8 mouse cellular contexts compared by ENCODE assay signal in the genomic region with DNA sequence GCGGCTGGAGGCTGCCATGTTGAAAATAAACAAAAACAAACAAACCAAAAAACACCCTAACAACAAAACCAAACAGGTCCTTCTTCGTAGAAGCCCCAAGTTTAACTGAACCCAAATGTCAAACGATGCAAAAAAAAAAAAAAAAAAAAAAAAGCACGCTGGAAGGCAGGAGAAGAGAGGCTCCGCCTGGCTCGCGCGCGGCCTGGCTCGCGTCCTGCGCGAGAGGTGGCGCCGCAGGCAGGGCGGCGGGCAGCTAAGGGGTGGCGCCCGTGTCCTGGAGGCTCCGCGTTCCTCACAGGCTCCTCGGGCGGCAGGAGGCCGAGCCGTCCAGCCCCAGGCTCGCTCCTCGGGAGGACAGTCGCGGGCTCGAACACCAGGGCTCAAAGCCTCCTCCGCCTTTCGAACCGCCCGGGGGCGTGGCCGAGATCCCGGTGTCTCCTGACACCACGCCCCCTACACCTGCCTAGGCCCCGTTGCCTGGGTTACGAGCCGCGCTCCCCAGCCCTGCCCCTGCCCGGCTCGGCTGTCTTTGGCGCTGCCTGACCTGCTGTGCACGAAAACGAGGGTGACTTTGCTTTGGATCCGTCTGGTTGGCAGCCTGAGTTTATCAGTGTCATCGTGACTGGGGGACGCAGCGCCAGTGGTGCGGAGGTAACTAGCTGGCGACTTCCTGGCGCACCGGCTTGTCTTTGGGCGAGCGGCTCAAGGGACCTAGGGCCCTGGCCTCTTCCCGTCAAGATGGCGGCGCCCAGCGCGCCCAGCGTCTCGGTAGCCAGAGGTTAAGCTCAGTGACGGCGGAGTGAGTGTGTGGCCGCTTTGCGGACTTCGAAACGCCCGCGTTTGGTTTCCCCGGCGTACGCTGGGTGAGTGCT. TPM values are rescaled to one million over a fixed set of nuclear protein-coding genes. Genes with fewer than 3 reads are reported as not detected.
DNase-seq lines count a peak whose midpoint lies in the region; ATAC-seq lines count a peak whose summit lies in the region.

A gene (plus strand): TSS at position 270 of the 872 bp plus-strand sequence.
A gene (minus strand): TSS at position 384 of the 872 bp plus-strand sequence.

- DNase-seq in WW6 (ENCODE audit: low read depth, low spot score): peak; percentile 82
- peak; percentile 89 to 92 for DNase-seq in cerebellum, postnatal 4 days (ENCODE audit: low spot score in 2 of 2)
- peak; percentile 96 for DNase-seq in gastrocnemius, adult 18-20 months (ENCODE audit: low spot score)
- peak; percentile 95 for DNase-seq in left cerebral cortex, adult 18-20 months (ENCODE audit: low spot score in 2 of 2)
- peak; percentile 96 for DNase-seq in right cerebral cortex, adult 18-20 months
- DNase-seq in urinary bladder, postnatal 10 days (ENCODE audit: low spot score): peak; percentile 92

- peaks cover 13% of the 10 kb centered on the region for H3K4me1 ChIP-seq in hindbrain, embryonic 16.5 days (ENCODE audit: control insufficient read depth, insufficient read depth, low read depth, low read length)

- peak within 1 kb of the TSS; percentile 85 for H3K9ac ChIP-seq in hindbrain, embryonic 16.5 days (ENCODE audit: low read depth, low read length)

- peak within 1 kb of the TSS; percentile 80 for H3K4me3 ChIP-seq in hindbrain, embryonic 16.5 days (ENCODE audit: low read length)
- H3K4me3 ChIP-seq in macrophage (ENCODE audit: inconsistent target): peak within 1 kb of the TSS; percentile 87

- peak within 1 kb of the TSS; percentile 99 for H3K27ac ChIP-seq in hindbrain, embryonic 16.5 days (ENCODE audit: low read depth, low read length)
- H3K27ac ChIP-seq in macrophage: peak within 1 kb of the TSS; percentile 78

- no peaks in the 10 kb centered on the region for H3K36me3 ChIP-seq in hindbrain, embryonic 16.5 days (ENCODE audit: control insufficient read depth, insufficient read depth, low read length)
- no peaks in the 10 kb centered on the region for H3K36me3 ChIP-seq in macrophage (ENCODE audit: inconsistent target)

- ATAC-seq in hindbrain, embryonic 16.5 days: peak; percentile 99

- no peaks in the 10 kb centered on the region for H3K27me3 ChIP-seq in hindbrain, embryonic 16.5 days (replicated peaks; ENCODE audit: control insufficient read depth, insufficient read depth, low read length)

- peaks cover 42% of the 10 kb centered on the region for H3K79me2 ChIP-seq in macrophage (ENCODE audit: inconsistent target)

- H3K4me2 ChIP-seq in hindbrain, embryonic 16.5 days (ENCODE audit: low read length): peak within 1 kb of the TSS; percentile 91

- WGBS in hindbrain, embryonic 16.5 days: under 1% methylated on average over 66 of the region's 75 CpGs
- WGBS in macrophage (ENCODE audit: missing documents): 0% methylated on average over 72 of the region's 75 CpGs

- H3K9me3 ChIP-seq in hindbrain, embryonic 16.5 days (ENCODE audit: control insufficient read depth, low read length): no peaks in the 10 kb centered on the region

RNA-seq across cellular contexts. Expression of the first gene that starts in this region (rescaled TPM):
- total RNA-seq in gastrocnemius, adult 18-20 months (2021): 10 to 100 TPM; 34.7 to 36.1 TPM
- 29.2 and 29.4 TPM in 2 replicates for polyA plus RNA-seq in hindbrain, embryonic 16.5 days (2015; fragmentation: Nextera tagmentation; extraction: Ambion mirVana)
- 10 to 100 TPM; 39.5 to 43.8 TPM for total RNA-seq in left cerebral cortex, adult 18-20 months (2021)
- 100 to 1,000 TPM in 20 of 26 experiments, 10 to 100 TPM in 6; 49.4 to 150 (median 121) TPM for total RNA-seq in macrophage (2018; cell fraction: chromatin; rRNA removed)
- total RNA-seq in macrophage (2018; cell fraction: cytosol; rRNA removed): 10 to 100 TPM; 21.3 to 40.7 (median 28.7) TPM
- 100 to 1,000 TPM in 3 of 26 experiments, 10 to 100 TPM in 23; 30.2 to 128 (median 66.6) TPM for total RNA-seq in macrophage (2018; cell fraction: nucleus; rRNA removed)
- 14.1 to 31.1 TPM (median 15.1 TPM) in 3 replicates for polyA plus RNA-seq in macrophage (2018)

RNA-seq across cellular contexts. Expression of the second gene that starts in this region (rescaled TPM):
- total RNA-seq in gastrocnemius, adult 18-20 months (2021): 1 to 10 TPM; 6.8 to 6.9 TPM
- 38.8 and 40.0 TPM in 2 replicates for polyA plus RNA-seq in hindbrain, embryonic 16.5 days (2015; fragmentation: Nextera tagmentation; extraction: Ambion mirVana)
- 10 to 100 TPM; 23.6 to 24.2 TPM for total RNA-seq in left cerebral cortex, adult 18-20 months (2021)
- 1 to 10 TPM in 24 of 26 experiments, under 1 TPM in 2; 0.80 to 6.3 (median 2.6) TPM for total RNA-seq in macrophage (2018; cell fraction: chromatin; rRNA removed)
- total RNA-seq in macrophage (2018; cell fraction: cytosol; rRNA removed): 10 to 100 TPM in 1 of 26 experiments, 1 to 10 TPM in 25; 5.3 to 10.6 (median 6.4) TPM
- 1 to 10 TPM; 1.9 to 9.3 (median 4.3) TPM for total RNA-seq in macrophage (2018; cell fraction: nucleus; rRNA removed)
- polyA plus RNA-seq in macrophage (2018): 5.0 to 8.1 TPM (median 6.2 TPM) in 3 replicates

Comparison
In these comparisons a context has a peak if more than half of its experiments do, and no peak if none do; other contexts are left out.
1. Peak in every context shown above with its lines: DNase-seq, ATAC-seq, H3K4me3 ChIP-seq and H3K27ac ChIP-seq.